Mouse (Mus musculus) megakaryocyte, adult 5-6 weeks (primary cell): ENCODE results near the gene Golga1. TPM values are rescaled to one million over a fixed set of nuclear protein-coding genes. Genes with fewer than 3 reads are reported as not detected.
A peak's percentile ranks its signal among the peaks of the same experiment; 100 is the strongest.
"Not testable (repeated sequence)": the region's sequence is repeated elsewhere in the genome, so short reads cannot be mapped to it uniquely, and the experiment has no call there.

ENCODE experiments used
- ATAC-seq: 2 replicates; pipeline ENCODE4 v1.8.0; 2016; ENCODE audit warnings: mild to moderate bottlenecking, inconsistent platforms; ENCODE audit not compliant: poor library complexity, severe bottlenecking
- total RNA-seq, 2 experiments: library from RNA; stranded (forward) in 1 of 2; stranded (reverse) in 1 of 2; fragments of 153-499, 151-499 nt in 1 of 2; fragments of 221-1000, 200-1000 nt in 1 of 2; gene quantifications; 2 replicates each; pipeline versions ENCODE4 v1.2.3 to v1.2.4; 2015 to 2017

Gene Golga1
- total RNA-seq (2015): 10.4 and 11.8 TPM in 2 replicates
- 22.1 and 24.6 TPM in 2 replicates for total RNA-seq (2017)

DNA sequence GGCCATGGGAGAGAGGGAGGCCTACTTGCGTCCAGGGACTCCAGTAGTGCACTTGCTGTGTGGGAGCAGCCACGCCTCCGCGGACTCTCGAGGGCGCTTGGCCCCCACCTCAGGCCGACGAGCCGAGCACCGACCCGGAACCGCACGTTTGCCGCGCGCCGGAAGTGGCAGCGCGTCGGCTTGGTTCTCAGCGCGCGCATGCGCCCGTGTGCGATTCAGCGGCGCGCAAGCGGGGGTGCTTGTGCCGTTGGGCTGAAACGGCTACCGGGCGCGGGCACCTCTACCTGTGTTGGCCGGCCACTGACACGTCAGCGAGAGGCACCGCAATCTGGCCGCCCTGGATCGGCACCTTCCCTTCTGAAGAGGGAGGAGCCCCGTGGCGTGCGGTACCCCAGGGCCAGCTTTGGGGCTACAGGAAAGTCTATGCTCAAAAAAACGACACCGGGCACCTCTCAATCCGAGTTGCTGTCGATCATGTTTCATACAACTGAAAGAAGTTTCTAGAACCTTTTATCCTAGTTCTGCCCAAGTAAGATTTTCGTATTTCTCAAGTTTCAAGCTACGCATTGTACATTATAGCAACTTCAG lies at the start of gene Golga1:
Gene Golga1, minus strand, starts transcription at position 142 of the 588 bp plus-strand sequence.
- ATAC-seq: peak; percentile 98

DNA sequence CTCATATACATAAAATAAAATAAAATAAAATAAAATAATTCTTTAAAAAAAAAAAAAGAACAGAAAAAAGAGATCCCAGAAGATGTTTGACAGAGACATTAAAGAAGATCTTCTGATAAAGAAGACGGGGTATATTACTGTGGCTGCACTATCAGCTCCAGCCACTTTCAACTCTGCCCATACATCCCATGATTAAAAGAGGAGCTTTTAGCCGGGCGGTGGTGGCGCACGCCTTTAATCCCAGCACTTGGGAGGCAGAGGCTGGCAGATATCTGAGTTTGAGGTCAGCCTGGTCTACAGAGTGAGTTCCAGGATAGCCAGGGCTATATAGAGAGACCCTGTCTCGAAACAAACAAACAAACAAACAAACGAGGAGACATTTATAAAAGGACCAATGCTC lies 48.8 kb upstream of the Golga1 start:
- no peak for ATAC-seq

DNA sequence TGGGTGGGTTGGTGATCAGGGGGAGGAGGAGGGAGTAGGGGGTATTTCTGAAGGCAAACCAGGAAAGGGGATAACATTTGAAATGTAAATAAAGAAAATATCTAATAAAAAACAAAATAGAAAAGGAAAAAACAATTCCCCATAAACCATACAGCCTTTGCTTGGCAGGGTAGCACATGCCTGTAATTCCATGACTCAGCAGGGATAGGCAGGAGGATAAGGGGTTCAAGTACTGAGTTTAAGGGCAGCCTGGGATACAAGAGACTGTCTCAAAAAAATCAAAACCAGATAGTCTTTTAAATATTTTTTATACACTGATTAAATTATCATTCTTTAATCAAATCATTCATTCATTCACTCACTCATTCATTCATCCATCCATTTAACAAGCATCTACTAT lies 45.2 kb upstream of the Golga1 start:
- ATAC-seq: no peak

DNA sequence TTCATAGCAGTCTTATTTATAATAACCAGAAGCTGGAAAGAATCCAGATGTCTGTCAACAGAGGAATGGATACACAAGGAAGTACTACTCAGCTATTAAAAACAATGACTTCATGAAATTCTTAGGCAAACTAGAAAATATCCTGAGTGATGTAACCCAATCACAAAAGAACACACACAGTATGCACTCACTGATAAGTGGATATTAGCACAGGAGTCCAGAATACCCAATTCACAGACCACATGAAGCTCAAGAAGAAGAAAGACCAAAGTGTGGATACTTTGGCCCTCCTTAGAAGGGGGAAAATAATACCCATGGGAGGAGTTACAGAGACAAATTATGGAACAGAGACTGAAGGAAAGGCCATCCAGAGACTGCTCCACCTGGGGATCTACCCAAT lies 44.4 kb upstream of the Golga1 start:
- ATAC-seq: not testable (repeated sequence)

DNA sequence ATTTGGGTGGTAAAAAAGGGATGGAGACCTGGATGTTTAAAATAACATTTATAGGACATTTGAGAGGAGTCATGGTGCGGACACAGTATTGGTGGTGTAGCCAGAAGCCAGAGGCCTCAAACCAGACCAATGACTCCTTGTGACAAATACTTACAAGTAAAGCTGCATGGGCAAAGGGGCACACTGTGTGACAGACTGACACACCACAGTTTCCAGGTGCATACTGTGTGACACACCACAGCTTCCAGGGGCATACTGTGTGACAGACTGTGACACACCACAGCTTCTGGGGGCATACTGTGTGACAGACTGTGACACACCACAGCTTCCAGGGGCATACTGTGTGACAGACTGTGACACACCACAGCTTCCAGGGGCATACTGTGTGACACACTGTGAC lies 34.6 kb upstream of the Golga1 start:
- not testable (repeated sequence) for ATAC-seq

DNA sequence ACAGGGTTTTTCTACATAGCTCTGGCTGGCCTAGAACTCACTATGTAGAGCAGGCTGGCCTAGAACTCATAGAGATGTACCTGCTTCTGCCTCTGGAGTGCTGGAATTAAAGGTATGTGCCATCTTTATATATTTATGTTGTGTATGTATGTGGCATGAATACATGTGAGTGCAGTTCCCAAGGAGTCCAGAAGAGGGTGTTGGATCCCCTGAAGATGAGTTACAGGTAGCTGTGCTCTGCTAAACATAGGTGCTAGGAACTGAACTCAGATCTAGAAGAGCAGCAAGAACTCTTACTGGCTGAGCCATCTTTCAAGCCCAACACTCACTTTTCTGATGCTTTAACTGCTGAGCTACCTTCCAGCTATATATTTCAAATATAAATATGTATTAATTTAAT lies 32.7 kb upstream of the Golga1 start:
- no peak for ATAC-seq

DNA sequence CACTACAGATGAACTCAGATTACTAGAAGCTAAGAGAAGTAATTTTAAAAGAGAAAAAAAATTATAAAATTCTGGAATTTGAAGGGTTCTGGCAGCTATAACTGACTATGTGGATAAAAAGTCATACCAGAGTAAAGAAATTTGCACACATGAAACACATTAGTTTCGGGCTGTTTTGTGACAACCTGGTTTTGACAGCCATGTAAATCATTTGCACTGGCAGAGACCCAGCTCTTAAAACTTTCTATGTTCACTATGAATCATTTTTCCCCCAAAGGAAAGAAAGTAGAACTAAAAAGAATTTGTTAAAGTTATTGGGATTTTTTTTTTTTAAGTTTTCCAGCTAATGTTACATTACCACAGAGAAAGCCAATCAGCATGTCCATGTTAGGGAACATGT lies 26.6 kb upstream of the Golga1 start:
- ATAC-seq: no peak

DNA sequence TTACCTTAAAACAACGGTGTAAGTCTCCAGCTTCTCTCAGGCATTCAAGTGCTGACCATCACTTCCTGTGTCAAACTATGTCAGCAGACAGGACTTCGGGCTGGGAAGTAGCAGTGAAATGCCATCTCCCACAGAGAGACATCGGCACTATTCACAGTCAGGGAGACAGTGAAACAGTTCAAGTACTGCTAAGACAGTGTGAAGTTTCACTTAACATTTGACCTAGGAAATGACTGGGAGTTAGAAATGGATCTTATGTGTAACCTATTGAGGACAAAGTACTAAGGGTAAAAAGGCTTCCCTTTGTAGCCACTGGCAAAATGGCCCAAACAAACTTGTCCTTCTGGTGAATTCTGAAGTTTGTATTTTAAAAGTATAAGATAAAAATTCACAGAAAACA lies 17.4 kb upstream of the Golga1 start:
- ATAC-seq: no peak

DNA sequence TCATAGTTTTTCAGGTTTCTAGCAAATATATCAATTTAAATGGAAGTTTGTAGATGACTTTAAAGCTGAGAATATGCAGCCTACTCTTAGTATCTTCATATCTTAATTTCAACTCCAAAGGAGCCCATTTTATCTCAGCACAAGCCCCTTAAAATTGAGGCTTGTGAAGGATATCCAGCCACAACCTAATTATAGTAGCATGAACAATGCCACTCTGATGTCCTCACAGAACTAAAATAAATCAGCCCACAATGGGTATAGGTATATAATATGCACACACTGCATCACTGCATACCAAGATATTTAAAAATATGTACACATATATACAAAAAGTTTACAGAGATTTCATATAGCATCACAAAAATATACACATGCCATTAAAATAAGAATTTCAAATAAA lies 5.3 kb upstream of the Golga1 start:
- no peak for ATAC-seq

DNA sequence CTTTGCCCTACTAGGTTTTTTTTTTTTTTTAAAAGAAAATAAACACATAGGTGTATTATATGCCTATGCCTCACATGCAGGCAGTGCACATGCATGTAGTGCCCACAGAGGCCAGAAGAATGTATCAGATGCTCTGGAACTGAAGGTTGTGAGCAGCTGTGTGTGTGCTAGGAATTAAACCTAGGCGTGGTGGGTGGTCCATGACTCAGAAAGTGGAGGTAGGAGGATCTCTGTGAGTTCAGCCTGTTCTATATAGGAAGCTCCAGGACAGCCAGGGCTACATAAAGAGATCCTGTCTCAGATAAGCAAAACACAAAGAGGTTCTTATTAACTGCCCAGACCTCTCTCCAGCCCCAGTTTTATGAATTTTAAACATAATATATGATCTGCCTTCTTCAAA lies 3.8 kb upstream of the Golga1 start:
- ATAC-seq: no peak

DNA sequence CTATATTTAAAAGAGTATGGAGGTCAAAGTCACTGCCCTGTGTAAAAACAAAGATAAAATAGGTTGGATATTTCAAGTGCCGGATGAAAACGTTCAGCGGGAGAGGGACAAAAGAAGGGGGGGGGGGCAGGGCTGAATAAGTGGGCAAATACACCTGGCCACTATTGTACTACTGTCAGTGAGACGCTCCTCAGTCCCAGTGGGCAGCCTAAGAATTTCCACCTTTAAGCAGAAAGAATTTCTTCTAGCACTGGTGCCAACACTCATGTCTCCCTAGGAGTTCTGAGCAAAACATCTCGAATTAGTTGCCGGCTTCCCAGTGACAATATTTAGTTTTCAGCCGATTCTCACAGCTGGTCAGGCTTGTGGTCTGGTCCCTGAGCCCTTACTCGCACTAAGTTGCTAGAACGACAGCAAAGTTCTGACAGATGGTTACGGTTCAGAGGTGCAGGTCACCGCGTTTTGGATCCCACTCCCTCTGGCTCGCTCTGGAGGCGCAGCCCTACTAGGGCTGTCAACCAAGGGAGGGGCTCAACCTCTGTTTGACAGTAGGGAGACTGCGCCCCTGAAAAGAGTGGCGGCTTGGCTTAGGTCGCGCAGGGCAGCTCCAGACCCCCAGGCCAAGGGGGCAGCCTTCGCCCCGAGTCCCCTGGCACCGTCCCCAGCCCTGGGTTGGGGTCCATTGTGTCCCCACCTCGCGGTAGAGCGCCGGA lies 498 bp downstream of the Golga1 start:
- ATAC-seq: peak; percentile 47

DNA sequence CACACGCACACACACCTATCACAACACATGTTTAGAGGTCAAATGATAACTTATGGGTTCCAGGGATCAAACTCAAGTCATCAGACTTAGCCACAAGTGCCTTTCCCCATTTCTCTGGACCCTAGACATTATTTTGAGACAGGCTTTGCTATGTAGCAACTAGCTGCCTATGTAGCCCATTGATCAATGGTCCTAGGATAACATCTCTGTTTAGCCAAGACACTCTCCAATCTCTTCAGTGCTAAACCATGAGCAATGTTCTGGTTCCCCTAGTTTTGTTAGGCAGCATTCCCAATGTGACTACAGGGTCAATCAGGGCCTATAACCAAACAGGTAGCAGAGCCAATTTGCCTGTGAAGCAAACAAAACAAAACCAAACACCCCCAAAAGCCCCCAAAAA lies 16.8 kb downstream of the Golga1 start:
- ATAC-seq: no peak

DNA sequence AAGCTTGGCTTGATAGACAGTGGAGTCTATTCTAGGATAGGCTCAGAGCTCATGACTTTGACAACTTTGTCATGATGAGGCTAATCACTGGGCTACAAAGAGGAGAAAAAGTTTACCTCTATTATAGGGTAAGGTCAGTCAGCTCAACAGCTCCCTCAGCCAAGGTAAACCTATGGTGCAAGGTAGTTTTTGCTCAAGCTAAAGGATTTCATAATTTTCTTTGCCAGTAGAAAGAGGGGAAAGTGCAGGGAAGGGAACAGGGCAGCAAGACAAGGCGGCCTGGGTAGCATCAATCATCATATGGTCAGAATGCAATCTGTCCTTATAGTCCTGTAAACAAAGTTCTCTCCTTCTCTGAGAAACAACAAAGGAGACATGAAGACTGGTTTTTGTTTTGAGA lies 25.1 kb downstream of the Golga1 start:
- ATAC-seq: no peak

DNA sequence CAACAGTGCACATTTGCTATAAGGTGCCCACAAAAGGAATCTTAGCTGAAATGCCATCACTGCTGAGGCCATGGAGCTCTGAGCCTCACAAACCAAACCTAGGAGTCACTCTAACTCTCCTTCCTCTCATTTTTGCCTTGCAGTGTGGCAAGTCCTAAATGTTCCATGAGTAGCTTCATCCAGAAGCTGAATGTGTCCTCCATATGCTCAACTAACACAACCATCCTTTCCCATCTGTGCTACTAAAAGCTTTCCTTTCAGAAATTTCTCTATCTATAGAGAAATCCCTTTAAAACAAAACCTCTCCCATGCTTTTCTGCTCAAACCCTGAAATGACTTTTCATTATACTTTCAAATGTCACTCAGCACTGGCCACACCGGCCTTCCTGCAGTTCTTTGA lies 33.7 kb downstream of the Golga1 start:
- no peak for ATAC-seq

DNA sequence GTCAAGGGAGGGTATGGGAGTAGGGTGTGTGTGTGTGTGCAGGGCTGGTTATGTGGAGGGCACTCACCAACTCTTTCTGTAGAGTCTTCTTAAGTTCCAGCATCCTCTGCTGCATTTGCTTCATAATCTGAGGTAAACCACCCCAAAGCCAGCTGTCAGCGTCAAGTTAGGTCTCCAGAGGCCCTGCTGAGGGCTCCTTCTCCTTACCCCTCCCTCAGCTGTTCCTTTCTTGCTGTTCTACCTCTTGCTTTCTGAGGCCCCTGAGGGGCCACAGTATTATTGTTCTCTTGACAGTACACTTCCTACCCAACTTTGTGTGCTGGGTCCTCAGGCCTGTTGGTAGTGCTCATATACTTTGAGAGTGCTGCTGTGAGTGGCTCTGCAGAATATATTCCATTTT lies 45.3 kb downstream of the Golga1 start:
- ATAC-seq: no peak

DNA sequence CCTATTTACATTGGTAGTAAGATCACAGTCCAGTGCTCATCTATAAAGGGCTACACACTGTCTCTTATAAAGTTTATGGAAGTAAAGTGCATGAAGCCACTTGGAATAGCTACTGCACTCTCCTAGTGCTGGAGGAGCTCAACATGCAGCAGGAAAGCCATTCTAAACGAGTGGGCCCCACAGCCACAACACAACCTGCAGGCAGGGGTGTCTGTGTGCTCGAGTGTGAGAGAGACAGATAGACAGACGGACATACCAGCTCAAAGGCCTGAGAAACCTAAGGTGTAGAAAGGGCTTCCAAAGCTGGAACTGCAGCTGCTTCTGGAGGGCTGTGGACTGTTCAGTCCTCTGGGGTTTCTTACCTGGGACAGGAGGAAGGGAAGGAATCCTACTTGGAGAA lies 48.8 kb downstream of the Golga1 start:
- ATAC-seq: no peak

DNA sequence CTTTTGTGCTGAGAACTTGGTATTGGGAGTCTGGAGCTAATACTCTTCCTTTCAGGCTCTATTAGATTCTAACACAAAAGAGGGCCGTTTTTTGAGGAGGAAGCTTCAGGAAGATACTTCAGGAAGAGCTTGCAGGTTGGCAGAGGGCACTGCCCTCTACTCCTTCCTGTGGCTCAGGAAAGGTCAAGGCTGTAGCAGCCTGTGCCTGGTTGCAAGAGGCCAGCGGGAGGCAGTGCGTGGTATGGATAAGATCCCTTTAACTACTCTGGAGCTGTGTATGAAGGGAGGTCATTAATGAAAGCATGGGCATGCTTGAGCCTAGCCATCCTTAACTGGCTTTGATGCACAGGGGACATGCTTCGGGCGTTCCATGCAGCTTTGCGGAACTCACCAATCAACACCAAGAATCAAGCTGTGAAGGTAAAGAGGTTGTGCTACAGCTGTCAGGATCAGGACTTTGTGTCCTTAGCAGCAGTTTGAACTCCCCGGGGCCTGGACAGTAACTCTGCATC lies 52.5 kb downstream of the Golga1 start:
- ATAC-seq: no peak

DNA sequence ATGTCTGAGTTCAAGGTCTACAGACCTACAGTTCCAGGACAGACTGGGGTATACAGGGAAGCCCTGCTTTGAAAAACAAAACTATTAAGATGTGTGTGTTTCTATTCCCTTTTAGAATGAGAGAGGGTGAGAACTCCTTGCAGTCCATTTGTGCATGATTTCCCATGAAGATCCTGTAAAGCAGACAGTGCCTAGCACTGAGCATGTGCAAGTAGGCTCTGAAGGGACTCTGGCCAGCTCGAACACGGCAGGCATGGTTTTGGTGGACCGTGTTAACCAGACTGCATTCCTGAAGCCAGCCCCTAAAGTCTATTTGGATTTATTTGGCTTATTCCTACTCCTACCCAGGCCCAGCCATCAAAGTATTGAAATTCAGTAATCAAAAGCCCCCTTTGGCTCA lies 53.4 kb downstream of the Golga1 start:
- ATAC-seq: no peak

DNA sequence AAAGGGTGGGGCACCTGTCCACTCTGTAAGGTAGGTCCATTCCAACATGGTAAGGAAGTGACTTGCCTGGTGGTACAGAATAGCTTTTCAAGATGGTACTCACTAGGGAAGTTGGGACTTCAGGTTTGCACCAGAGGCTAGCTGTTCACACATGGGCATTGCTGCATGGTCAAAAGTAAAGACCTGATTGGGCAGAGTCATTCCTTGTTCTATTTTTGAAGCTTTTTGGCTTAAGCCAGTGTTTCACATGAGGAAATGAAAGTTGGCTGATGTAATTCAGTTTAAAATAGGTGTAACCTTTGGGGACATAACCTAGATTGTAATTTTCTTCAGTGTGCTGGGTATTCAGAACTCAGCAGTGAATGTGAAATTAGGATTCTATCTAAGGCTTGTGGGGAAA lies 54.1 kb downstream of the Golga1 start:
- peak; percentile 41 for ATAC-seq

DNA sequence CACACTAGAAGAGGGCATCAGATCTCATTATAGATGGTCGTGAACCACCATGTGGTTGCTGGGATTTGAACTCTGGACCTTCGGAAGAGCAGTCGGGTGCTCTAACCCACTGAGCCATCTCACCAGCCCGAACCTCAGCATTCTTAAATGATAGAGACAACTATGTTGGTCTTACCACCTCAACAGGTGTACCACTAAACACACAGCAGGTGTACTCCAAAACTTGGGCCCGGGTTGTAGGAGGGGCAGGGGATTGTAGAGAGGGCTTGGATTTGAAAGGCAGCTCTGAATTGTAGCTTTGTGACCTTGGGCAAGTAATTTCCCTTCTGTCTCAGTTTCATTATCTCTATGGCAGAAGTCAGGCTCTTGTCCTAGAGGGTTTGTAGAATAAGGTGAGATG lies 55.2 kb downstream of the Golga1 start:
- not testable (repeated sequence) for ATAC-seq

DNA sequence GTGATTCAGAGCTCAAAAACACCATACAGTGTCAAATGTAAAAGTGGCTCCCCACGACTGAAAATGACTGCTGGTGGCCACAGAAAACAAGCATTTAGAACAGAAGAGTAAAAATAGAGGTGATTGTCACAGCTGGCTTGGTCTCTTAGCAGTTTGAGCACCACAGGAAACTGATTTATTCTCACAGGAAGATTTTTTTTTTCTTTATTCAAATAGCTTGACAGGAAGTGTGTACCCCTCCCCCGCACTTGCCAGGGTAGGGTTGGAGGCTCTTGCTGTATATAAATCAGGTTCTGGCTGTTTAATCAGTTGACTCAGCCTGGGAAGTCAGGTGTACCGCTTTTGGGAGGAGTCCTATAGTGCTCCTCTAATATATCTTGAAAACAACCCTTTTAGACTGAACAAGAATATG lies 56.4 kb downstream of the Golga1 start:
- no peak for ATAC-seq

DNA sequence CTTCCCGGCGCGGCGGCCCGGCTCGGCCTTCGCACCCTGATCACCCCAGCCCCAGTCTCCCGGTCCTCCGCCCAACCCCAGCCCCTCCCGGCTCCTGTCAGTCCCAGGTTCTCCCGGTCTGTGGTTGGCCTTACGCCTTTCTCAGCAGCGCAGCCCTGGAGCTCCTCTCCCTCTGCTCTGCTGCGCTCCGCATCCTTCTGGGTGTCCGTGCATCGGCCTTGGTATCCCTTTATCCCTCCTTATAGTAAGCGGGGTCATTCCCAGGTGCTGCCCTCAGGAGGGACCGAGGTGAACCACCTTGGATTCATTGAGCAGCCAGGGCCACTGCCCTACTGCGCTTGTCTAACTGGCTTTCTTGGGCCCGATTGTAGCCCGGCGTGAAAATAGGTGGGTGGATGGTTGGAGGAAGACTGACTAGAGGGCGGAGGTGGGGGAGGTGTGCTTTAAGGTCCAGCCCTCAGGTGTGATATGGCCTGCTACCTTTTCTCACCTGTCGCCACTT lies 56.9 kb downstream of the Golga1 start:
- 0 out of 2 replicates have a peak, but pooled peaks have one; percentile 0 for ATAC-seq
